Mouse (Mus musculus) testis, adult 2 months (tissue): ENCODE measurements around the gene Il17ra.

ENCODE experiments used
- CTCF ChIP-seq: fragments of 200-500 bp; IDR thresholded peaks from 2 replicates; pipeline ENCODE4 v1.5.1; 2012; ENCODE audit warnings: low read depth, mild to moderate bottlenecking, inconsistent platforms, low read length, moderate library complexity; ENCODE audit not compliant: control insufficient read depth, insufficient read depth, insufficient replicate concordance
- POLR2A ChIP-seq: fragments of 200-500 bp; IDR thresholded peaks from 2 replicates; pipeline ENCODE4 v1.6.1; 2012; ENCODE audit warnings: low read depth, mild to moderate bottlenecking, inconsistent platforms, low read length, moderate library complexity; ENCODE audit not compliant: control insufficient read depth

DNA sequence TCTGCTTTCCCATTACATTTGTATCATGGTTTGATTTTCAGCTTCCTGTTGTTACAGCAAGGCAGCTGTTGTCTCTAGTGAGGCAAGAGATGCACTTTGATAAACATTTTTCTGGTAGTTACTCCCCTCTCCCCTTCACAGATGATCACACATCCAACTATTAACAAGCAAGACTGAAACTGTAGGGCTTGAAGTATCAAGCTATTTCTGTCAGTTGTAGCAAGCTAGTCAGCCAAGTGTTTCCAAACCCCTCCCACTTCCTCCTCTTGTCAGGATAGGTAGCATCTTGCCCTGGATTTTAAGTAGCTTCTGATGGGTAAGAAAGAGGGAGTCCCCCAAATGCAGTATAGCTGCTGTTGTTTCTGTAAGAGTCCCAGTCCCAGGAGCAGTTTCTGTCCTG lies 6.7 kb downstream of the Il17ra start:
- no peak for TF ChIP-seq CTCF
- no peak for TF ChIP-seq POLR2A
